Mouse (Mus musculus) left cerebral cortex, postnatal 36 days (tissue): ENCODE data around the gene Pskh1. TPM values are rescaled to one million over a fixed set of nuclear protein-coding genes. Genes with fewer than 3 reads are reported as not detected.
A peak's percentile ranks its signal among the peaks of the same experiment; 100 is the strongest.

Experiments
- DNase-seq, 2 experiments: peaks; one replicate each; pipeline ENCODE4 v3.0.0; 2021 to 2022; ENCODE audit warnings: low spot score in 2 of 2, mixed read lengths in 1 of 2
- intact Hi-C: fragments of 180-260 bp; cut with DNase I; formaldehyde crosslinking; loops from one replicate; pipeline ENCODE4 v1.15.1; 2025
- total RNA-seq, 2 experiments: library from RNA; stranded (reverse); gene quantifications; 2 replicates each; pipeline ENCODE4 v1.2.3; 2021

Pskh1 gene
- total RNA-seq, 2 experiments from 2014 or later, result 8.6 to 9.7 TPM

GRCm38 (mm10) chr8:105889756-105890465 lies 10.3 kb upstream of the Pskh1 start:
- intact Hi-C loops, result loop anchor here (5.0 kb wide), 1 partner anchor 122 kb away; the partner anchor contains the start of gene Ddx28
- no peak for DNase-seq

GRCm38 (mm10) chr8:105890870-105891269 lies 9.4 kb upstream of the Pskh1 start:
- peak; percentile 42 to 48 for DNase-seq
- intact Hi-C loops, result loop anchor here (5.0 kb wide), 1 partner anchor 121 kb away; the partner anchor contains the start of gene Ddx28

- intact Hi-C loops, result loop anchor here (2.0 to 5.0 kb wide), 2 partner anchors 38 to 120 kb away; partner anchors contain the start of gene Ddx28
- DNase-seq, result peak in 1 of 2 experiments; percentile 36
Measured at GRCm38 (mm10) chr8:105892432-105892831, 7.8 kb upstream of the Pskh1 start.

- intact Hi-C loops, result loop anchor here (2.0 to 5.0 kb wide), 2 partner anchors 37 to 119 kb away; partner anchors contain the start of gene Ddx28
- DNase-seq, result peak; percentile 78 to 81
Measured at GRCm38 (mm10) chr8:105893339-105893738, 6.9 kb upstream of the Pskh1 start, which contains the start of gene Nrn1l. TSS of gene Nrn1l (plus strand) at chr8:105893567.

GRCm38 (mm10) chr8:105897801-105898480 lies 2.3 kb upstream of the Pskh1 start:
- no peak for DNase-seq

GRCm38 (mm10) chr8:105900941-105901616 lies 838 bp downstream of the Pskh1 start:
- DNase-seq, result no peak
- intact Hi-C loops, result no loop called here

More at GRCm38 (mm10) chr8:105897801-105898480, 2.3 kb upstream of the Pskh1 start:
- intact Hi-C loops, result no loop called here

- intact Hi-C loops, result no loop called here
- DNase-seq, result no peak
Measured at GRCm38 (mm10) chr8:105919390-105919789, 19.1 kb downstream of the Pskh1 start.

GRCm38 (mm10) chr8:105925123-105925522 lies 24.9 kb downstream of the Pskh1 start:
- DNase-seq, result peak in 1 of 2 experiments; percentile 41
- intact Hi-C loops, result no loop called here

- intact Hi-C loops, result loop anchor here (2.0 kb wide), 2 partner anchors 38 to 216 kb away; partner anchors contain the start of gene Nrn1l
- peak; percentile 80 to 82 for DNase-seq
Measured at GRCm38 (mm10) chr8:105930602-105931001, 30.4 kb downstream of the Pskh1 start.

GRCm38 (mm10) chr8:105931271-105931670 lies 31.0 kb downstream of the Pskh1 start:
- peak; percentile 50 to 66 for DNase-seq

GRCm38 (mm10) chr8:105932525-105932924 lies 32.3 kb downstream of the Pskh1 start:
- no peak for DNase-seq
- intact Hi-C loops, result no loop called here

More at GRCm38 (mm10) chr8:105931271-105931670, 31.0 kb downstream of the Pskh1 start:
- intact Hi-C loops, result loop anchor here (2.0 kb wide), 2 partner anchors 38 to 216 kb away; partner anchors contain the start of gene Nrn1l

- intact Hi-C loops, result no loop called here
- no peak for DNase-seq
Measured at GRCm38 (mm10) chr8:105933762-105934161, 33.5 kb downstream of the Pskh1 start, which contains the start of gene Ctrl. TSS of gene Ctrl (minus strand) at chr8:105933862.

GRCm38 (mm10) chr8:105935105-105935504 lies 34.9 kb downstream of the Pskh1 start:
- DNase-seq, result no peak
- intact Hi-C loops, result no loop called here

- no peak for DNase-seq
- intact Hi-C loops, result no loop called here
Measured at GRCm38 (mm10) chr8:105935863-105936603, 35.8 kb downstream of the Pskh1 start.

GRCm38 (mm10) chr8:105936866-105937475 lies 36.7 kb downstream of the Pskh1 start:
- DNase-seq, result peak; percentile 87 to 90
- intact Hi-C loops, result no loop called here

- DNase-seq, result peak; percentile 61 to 62
- intact Hi-C loops, result loop anchor here (2.0 kb wide), 1 partner anchor 27 kb away; no protein-coding TSS in a partner anchor
Measured at GRCm38 (mm10) chr8:105937496-105938305, 37.5 kb downstream of the Pskh1 start.

- intact Hi-C loops, result loop anchor here (2.0 kb wide), 1 partner anchor 27 kb away; no protein-coding TSS in a partner anchor
- no peak for DNase-seq
Measured at GRCm38 (mm10) chr8:105938306-105938669, 38.0 kb downstream of the Pskh1 start, which contains the start of gene Psmb10. TSS of gene Psmb10 (minus strand) at chr8:105938444.

- DNase-seq, result no peak
Measured at GRCm38 (mm10) chr8:105942026-105942425, 41.8 kb downstream of the Pskh1 start.

More at GRCm38 (mm10) chr8:105942026-105942425, 41.8 kb downstream of the Pskh1 start:
- intact Hi-C loops, result no loop called here
